Mouse (Mus musculus) liver, adult 2 months (tissue): ENCODE data around the gene Ypel5.

Experiments
- CTCF ChIP-seq: fragments of 200-500 bp; IDR thresholded peaks from 2 replicates; pipeline ENCODE4 v1.5.1; 2011; ENCODE audit warnings: low read depth, low read length, control low read depth
- POLR2A ChIP-seq: fragments of 200-500 bp; IDR thresholded peaks from 2 replicates; pipeline ENCODE4 v1.6.1; 2011; ENCODE audit warnings: low read length, control low read depth; ENCODE audit not compliant: insufficient read depth; ENCODE audit errors: extremely low read depth

- TF ChIP-seq CTCF (no peak), POLR2A (no peak)
Observed at GRCm38 (mm10) chr17:72898775-72899174, 62.5 kb downstream of the Ypel5 start.
